Mouse (Mus musculus) liver, postnatal 0 days (tissue): Measurements from ENCODE around the gene Fads2. TPM values are rescaled to one million over a fixed set of nuclear protein-coding genes. Genes with fewer than 3 reads are reported as not detected.

Experiments used
- ATAC-seq: fragments of 200-750 bp; cut with Nextera tagmentation; 2 replicates; pipeline ENCODE4 v1.8.0; 2017; ENCODE audit warnings: mild to moderate bottlenecking, moderate library complexity
- DNase-seq: peaks from one replicate; pipeline ENCODE4 v3.0.0-alpha.2; 2016
- H3K27ac ChIP-seq: fragments of 300-500 bp; sonication (generic); 2 replicates; pipeline ENCODE4 v1.5.1; 2014; ENCODE audit warnings: antibody characterized with exemption, moderate library complexity, mild to moderate bottlenecking, low read depth
- H3K27me3 ChIP-seq: fragments of 300-500 bp; sonication (generic); 2 replicates; pipeline ENCODE4 v1.6.1; 2014; ENCODE audit warnings: low read length, control low read depth, mixed read lengths; ENCODE audit not compliant: insufficient read depth
- H3K36me3 ChIP-seq: fragments of 300-500 bp; sonication (generic); replicated peaks from 2 replicates; pipeline ENCODE4 v1.6.1; 2014; ENCODE audit warnings: mild to moderate bottlenecking, control low read depth, low read length, moderate library complexity, mixed read lengths; ENCODE audit not compliant: insufficient read depth
- H3K4me1 ChIP-seq: fragments of 300-500 bp; sonication (generic); 2 replicates; pipeline ENCODE4 v1.6.1; 2014; ENCODE audit warnings: antibody characterized with exemption, mild to moderate bottlenecking, control low read depth; ENCODE audit not compliant: insufficient read depth
- H3K4me2 ChIP-seq: fragments of 300-500 bp; sonication (generic); 2 replicates; pipeline ENCODE4 v1.6.1; 2014; ENCODE audit warnings: low read depth, mild to moderate bottlenecking, low read length, moderate library complexity, mixed read lengths
- H3K4me3 ChIP-seq: fragments of 300-500 bp; sonication (generic); 2 replicates; pipeline ENCODE4 v1.5.1; 2014; ENCODE audit warnings: low read depth, low read length
- H3K9ac ChIP-seq: fragments of 300-500 bp; sonication (generic); replicated peaks from 2 replicates; pipeline ENCODE4 v1.6.1; 2014; ENCODE audit warnings: mild to moderate bottlenecking, moderate library complexity
- H3K9me3 ChIP-seq: fragments of 300-500 bp; sonication (generic); 2 replicates; pipeline ENCODE4 v1.6.1; 2016; ENCODE audit warnings: mild to moderate bottlenecking, control low read depth, low read length, mixed read lengths
- CTCF ChIP-seq: sonication (generic); IDR thresholded peaks from 2 replicates; pipeline ENCODE4 v1.5.1; 2016; ENCODE audit warnings: antibody characterized with exemption, low read depth
- EP300 ChIP-seq: IDR thresholded peaks from 2 replicates; pipeline ENCODE4 v1.6.1; 2016; ENCODE audit warnings: antibody characterized with exemption, low read depth, mild to moderate bottlenecking
- WGBS: fragments of 180-500 bp; shearing (Covaris S2); extraction: QIAGEN DNeasy Blood & Tissue Kit; methylation state at CpG from one replicate; pipeline ENCODE4 v1.1.7; 2014; ENCODE audit not compliant: insufficient replicate concordance; 5-methylcytosine and 5-hydroxymethylcytosine counted together
- polyA plus RNA-seq: library from polyadenylated mRNA; unstranded; fragments of >200 nt; fragmentation: Nextera tagmentation; extraction: Ambion mirVana; gene quantifications from 2 replicates; pipeline ENCODE4 v1.2.1, GENCODE M21; 2015

The Fads2 gene
- polyA plus RNA-seq, 1 experiment from 2014 or later, result 216 TPM

DNA sequence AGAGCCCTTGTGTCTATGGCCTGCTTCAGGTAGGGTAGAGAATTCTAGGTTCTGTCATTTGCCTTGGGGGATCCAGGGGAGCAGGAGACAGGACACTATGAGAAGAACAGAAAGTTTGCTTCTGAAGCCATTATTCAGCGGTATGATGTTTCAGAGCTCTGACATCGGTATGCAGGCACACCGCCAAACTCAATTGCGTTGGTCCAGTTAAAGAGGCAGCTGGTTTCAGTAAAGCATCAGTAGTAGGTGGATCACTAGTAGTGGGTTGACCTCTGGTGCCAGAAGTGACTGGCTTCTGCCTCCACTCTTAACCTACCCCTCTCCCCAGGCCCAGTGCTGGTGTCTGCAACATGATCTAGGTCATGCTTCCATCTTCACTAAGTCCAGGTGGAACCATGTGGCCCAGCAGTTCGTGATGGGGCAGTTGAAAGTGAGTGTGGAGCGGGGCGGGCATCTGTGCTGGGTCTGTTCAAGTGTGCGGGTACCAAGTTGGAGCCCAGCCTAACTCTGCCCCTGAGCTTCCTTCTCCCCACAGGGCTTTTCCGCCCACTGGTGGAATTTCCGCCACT is 47.8 kb downstream of the Fads2 start:
- no peaks in the 10 kb centered on the region for H3K27me3 ChIP-seq
- H3K9me3 ChIP-seq, result no peaks in the 10 kb centered on the region
- no peak for TF ChIP-seq EP300
- no peak for TF ChIP-seq CTCF
- no peak overlapping the region for H3K9ac ChIP-seq
- 86% methylated on average over 10 of the region's 10 CpGs for WGBS
- H3K4me1 ChIP-seq, result peaks cover 14% of the 10 kb centered on the region
- no peak overlapping the region for H3K27ac ChIP-seq
- DNase-seq (no peak), ATAC-seq (no peak)
- H3K36me3 ChIP-seq, result peaks cover 2% of the 10 kb centered on the region; the same call in 1 of the 2 replicates
- no peak overlapping the region for H3K4me3 ChIP-seq
- no peak overlapping the region for H3K4me2 ChIP-seq

DNA sequence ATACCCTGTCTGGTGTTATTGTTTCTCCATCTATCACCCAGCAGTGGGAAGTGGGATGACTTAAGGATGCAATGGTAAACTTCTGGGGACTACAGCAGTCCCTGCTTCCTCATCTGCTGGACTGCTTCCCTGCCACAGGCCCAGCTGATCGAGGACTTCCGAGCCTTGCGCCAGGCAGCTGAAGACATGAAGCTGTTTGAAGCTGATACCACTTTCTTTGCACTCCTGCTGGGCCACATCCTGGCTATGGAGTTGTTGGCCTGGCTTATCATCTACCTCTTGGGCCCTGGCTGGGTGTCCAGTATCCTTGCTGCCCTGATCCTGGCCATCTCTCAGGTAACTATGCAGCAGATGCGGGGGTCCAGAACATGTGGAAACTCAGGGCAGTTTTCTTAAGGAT is 48.8 kb downstream of the Fads2 start:
- DNase-seq (no peak), ATAC-seq (no peak)
- Histone ChIP-seq H3K4me2 (no peak overlapping the region), H3K4me1 (peaks cover 13% of the 10 kb centered on the region), H3K4me3 (no peak overlapping the region), H3K9ac (no peak overlapping the region), H3K27ac (no peak overlapping the region), H3K36me3 (peaks cover 2% of the 10 kb centered on the region; the same call in 1 of the 2 replicates), H3K27me3 (no peaks in the 10 kb centered on the region), H3K9me3 (no peaks in the 10 kb centered on the region)
- TF ChIP-seq EP300 (no peak), CTCF (no peak)
- WGBS, result 70% methylated on average over 4 of the region's 4 CpGs

DNA sequence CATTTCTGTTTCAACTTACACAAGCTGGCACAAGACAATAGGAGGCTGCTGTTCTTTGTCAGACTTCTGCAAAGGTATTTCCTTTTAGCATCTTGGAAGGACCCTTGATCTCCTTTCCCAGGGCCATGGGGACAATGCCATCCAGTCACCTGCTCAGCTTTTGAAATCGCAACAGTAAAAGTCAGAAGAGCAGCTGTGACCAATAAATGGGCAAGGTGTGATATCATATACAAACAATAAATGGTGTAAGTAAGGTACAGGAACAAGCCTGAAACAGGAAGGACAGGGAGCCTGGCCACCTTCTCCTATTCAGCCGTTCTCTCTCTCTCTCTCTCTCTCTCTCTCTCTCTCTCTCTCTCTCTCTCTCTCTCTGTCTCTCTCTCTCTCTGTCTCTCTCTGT is 51.1 kb downstream of the Fads2 start:
- DNase-seq (no peak), ATAC-seq (no peak)
- Histone ChIP-seq H3K27ac (no peak overlapping the region), H3K9me3 (no peaks in the 10 kb centered on the region), H3K36me3 (no peaks in the 10 kb centered on the region), H3K9ac (no peak overlapping the region), H3K4me1 (peaks cover 25% of the 10 kb centered on the region), H3K4me3 (no peak overlapping the region), H3K4me2 (no peak overlapping the region), H3K27me3 (no peaks in the 10 kb centered on the region)
- TF ChIP-seq EP300 (no peak), CTCF (no peak)
- 58% methylated on average over 2 of the region's 2 CpGs for WGBS

DNA sequence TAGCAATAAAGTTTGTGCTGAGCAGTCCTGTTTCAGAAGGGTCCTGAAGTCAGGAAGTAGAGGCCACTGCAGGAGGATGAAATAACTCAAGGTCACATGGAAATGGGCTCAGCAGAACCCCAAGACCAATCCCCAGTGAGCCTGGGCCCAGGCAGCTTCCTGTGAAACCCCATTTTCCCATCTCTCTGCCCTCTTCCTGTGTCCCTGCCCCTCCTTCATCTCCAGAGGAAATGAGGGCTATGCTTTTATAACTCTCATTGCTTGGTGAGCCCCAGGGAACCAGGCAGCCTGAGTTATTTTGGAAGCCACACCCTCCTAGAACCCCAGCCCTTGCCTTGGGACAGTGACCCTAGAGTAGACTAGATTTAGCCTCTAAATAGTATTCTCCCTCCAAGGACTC is 52.0 kb downstream of the Fads2 start:
- no peak overlapping the region for H3K27ac ChIP-seq
- no peak for DNase-seq
- no peak overlapping the region for H3K4me2 ChIP-seq
- no peak overlapping the region for H3K4me3 ChIP-seq
- H3K27me3 ChIP-seq, result no peaks in the 10 kb centered on the region
- no peak for TF ChIP-seq EP300
- no peak for TF ChIP-seq CTCF
- no peak for ATAC-seq
- no peaks in the 10 kb centered on the region for H3K36me3 ChIP-seq
- H3K9ac ChIP-seq, result no peak overlapping the region
- H3K4me1 ChIP-seq, result peaks cover 25% of the 10 kb centered on the region
- H3K9me3 ChIP-seq, result no peaks in the 10 kb centered on the region

DNA sequence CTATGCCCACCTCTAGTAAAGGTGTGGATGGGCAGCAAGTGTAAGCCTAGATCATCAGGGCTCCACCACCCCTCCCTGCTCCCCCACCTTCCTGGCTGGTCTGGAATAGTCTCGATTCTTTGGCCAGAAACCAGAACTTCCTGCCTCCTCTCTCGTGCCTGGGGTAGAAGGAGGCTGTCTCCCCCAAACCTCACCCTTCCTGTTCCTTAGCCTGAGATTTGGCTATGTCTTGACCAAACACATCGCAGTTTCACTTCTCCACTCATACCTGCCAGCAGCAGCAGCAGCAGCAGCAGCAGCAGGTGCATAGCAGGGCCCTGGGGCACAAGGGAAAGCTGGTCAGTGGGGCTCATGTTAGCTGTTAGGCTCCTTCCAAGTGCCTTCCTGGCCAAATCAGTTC is 54.6 kb downstream of the Fads2 start:
- ATAC-seq (no peak), DNase-seq (no peak)
- Histone ChIP-seq H3K4me2 (no peak overlapping the region), H3K27ac (no peak overlapping the region), H3K36me3 (no peaks in the 10 kb centered on the region), H3K27me3 (no peaks in the 10 kb centered on the region), H3K4me1 (peaks cover 40% of the 10 kb centered on the region), H3K4me3 (no peak overlapping the region), H3K9me3 (no peaks in the 10 kb centered on the region), H3K9ac (no peak overlapping the region)
- TF ChIP-seq CTCF, result no peak
- TF ChIP-seq EP300, result no peak
- 29% methylated on average over 3 of the region's 3 CpGs for WGBS

DNA sequence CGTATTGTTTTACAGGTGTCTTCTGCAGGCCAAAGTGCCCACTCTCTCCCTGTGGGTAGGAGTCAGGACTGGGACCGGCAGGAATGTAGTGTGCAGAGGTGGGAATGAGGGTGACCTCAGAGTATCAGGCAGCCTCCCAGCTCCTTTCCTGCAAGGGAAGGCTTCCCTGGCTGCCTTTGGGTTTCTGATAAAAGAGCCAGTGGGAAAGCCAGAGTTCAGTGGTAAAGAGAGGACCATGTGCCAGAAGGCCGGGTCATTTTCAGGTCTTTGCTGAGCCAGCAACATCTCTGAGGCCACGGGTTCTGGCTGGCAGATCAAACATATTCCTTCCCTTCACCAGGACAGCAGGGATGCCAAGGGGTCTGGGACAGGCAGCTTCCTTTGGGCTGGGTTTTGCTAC is 55.2 kb downstream of the Fads2 start:
- ATAC-seq, result no peak
- TF ChIP-seq CTCF, result no peak
- TF ChIP-seq EP300, result no peak
- H3K4me2 ChIP-seq, result no peak overlapping the region
- H3K9ac ChIP-seq, result 0 out of 2 replicates have a peak overlapping the region, but pooled peaks have one; percentile 8
- H3K36me3 ChIP-seq, result no peaks in the 10 kb centered on the region
- WGBS, result 59% methylated on average over 4 of the region's 4 CpGs
- peaks cover 46% of the 10 kb centered on the region for H3K4me1 ChIP-seq
- no peaks in the 10 kb centered on the region for H3K27me3 ChIP-seq
- H3K4me3 ChIP-seq, result no peak overlapping the region
- no peak for DNase-seq
- H3K27ac ChIP-seq, result no peak overlapping the region
- H3K9me3 ChIP-seq, result no peaks in the 10 kb centered on the region

DNA sequence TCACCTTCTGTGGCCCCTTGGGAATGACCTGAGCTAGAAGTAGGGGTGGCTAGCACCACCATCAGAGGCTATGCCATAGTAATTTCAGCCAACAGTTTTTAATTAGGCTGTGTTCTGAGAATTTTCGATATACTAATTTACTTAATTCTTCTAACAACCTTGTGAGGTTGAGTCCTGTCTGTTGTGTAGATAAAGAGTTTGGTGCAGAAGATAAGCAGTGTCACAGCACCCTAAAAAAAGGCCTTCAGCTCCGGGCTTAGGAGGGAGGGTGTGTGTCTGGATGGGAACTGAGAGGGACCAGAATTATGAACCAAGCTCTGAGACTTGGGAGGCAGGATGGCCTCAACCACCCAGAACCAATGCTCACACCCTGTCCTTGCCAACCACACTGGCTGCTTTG is 55.8 kb downstream of the Fads2 start:
- Histone ChIP-seq H3K4me1 (peaks cover 52% of the 10 kb centered on the region), H3K27ac (no peak overlapping the region), H3K9me3 (no peaks in the 10 kb centered on the region), H3K9ac (no peak overlapping the region), H3K27me3 (no peaks in the 10 kb centered on the region), H3K4me3 (no peak overlapping the region), H3K36me3 (no peaks in the 10 kb centered on the region), H3K4me2 (no peak overlapping the region)
- ATAC-seq, result no peak
- 43% methylated on average over 2 of the region's 2 CpGs for WGBS
- no peak for DNase-seq
- TF ChIP-seq CTCF, result no peak
- TF ChIP-seq EP300, result peak; percentile 73
